Mouse (Mus musculus): ENCODE measurements at regions not wholly inside any gene's neighbourhood (a gene's known extent, or its start where the extent isn't known, plus 50 kb on each side); places are given as distances from the start of the nearest gene placed in this dataset.
"Not testable (repeated sequence)": the region's sequence is repeated elsewhere in the genome, so short reads cannot be mapped to it uniquely, and the experiment has no call there.

DNA sequence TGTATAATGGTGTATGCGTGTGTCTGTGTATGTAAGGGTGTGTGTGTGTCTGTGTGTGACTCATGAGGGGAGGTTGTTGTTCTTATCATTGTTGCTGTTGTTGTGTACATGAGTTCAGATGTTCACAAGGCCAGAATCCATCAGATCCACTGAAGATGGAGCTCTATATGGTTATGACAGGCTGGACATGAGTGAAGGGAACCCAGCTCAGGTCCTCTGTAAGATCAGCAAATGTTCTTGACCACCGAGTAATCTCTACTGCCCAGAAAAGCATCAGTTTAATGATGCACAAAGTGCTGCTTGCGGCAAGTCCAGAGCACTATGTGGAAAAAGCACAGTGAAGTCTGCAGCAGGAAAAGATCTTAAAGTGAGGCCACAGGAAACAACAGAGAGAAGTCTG is 77.5 kb downstream of the Gm15319 start:
- H3K27ac ChIP-seq (ENCODE audit: control insufficient read depth, insufficient read depth, low read length); H3K36me3 ChIP-seq (ENCODE audit: control insufficient read depth, insufficient read depth, low read length); DNase-seq; H3K4me1 ChIP-seq (replicated peaks; ENCODE audit: control insufficient read depth, insufficient read depth, low read length); H3K27me3 ChIP-seq (ENCODE audit: control insufficient read depth, insufficient read depth, low read length); H3K4me3 ChIP-seq (ENCODE audit: control insufficient read depth, insufficient read depth, low read length): not testable (repeated sequence)
- WGBS, result 95% methylated on average over 2 of the region's 3 CpGs

DNA sequence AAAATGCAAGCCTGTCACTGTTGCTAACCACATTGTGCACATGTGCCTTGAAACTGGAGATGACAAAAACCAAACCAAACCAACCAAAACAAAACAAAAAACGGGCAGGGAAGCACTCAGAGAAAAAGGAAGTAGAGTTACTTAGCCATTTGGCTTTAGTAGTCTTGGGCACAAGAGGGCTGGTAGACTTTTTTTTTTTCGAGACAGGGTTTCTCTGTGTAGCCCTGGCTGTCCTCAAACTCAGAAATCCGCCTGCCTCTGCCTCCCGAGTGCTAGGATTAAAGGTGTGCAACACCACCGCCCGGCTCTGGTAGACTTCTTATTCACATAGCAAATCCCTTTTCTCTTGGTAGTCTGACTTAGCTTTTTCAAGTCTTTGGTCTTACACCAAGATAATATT is 78.2 kb downstream of the Gm15319 start:
- H3K36me3 ChIP-seq (ENCODE audit: control insufficient read depth, insufficient read depth, low read length); H3K4me3 ChIP-seq (ENCODE audit: control insufficient read depth, insufficient read depth, low read length); DNase-seq; H3K4me1 ChIP-seq (replicated peaks; ENCODE audit: control insufficient read depth, insufficient read depth, low read length); H3K27me3 ChIP-seq (ENCODE audit: control insufficient read depth, insufficient read depth, low read length); H3K27ac ChIP-seq (ENCODE audit: control insufficient read depth, insufficient read depth, low read length): not testable (repeated sequence)
- WGBS, result 61% methylated on average over 6 of the region's 6 CpGs

DNA sequence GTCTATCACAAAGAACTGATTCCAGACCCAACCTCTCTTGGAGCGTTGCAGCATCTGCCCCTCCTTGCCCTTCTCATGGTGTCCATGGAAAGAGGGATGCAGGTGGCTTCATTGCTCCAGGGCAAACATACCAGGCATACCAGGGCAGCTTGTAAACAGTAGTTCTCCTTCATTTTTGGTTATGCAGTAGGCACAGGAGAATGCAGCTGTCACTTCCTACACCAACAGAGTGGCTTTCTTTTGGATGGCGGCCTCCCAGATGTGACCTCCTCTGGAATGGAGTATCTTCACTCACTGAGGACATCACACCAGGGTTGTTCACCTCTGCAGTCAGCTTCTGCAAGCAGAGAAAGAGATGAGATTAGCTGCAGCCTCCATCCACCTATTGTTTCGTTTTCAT is 79.9 kb downstream of the Gm15319 start:
- not testable (repeated sequence) for H3K27ac ChIP-seq (ENCODE audit: control insufficient read depth, insufficient read depth, low read length); H3K27me3 ChIP-seq (ENCODE audit: control insufficient read depth, insufficient read depth, low read length); H3K4me3 ChIP-seq (ENCODE audit: control insufficient read depth, insufficient read depth, low read length); H3K4me1 ChIP-seq (replicated peaks; ENCODE audit: control insufficient read depth, insufficient read depth, low read length); DNase-seq; H3K36me3 ChIP-seq (ENCODE audit: control insufficient read depth, insufficient read depth, low read length)
- WGBS, result 100% methylated on average over 1 of the region's 3 CpGs

DNA sequence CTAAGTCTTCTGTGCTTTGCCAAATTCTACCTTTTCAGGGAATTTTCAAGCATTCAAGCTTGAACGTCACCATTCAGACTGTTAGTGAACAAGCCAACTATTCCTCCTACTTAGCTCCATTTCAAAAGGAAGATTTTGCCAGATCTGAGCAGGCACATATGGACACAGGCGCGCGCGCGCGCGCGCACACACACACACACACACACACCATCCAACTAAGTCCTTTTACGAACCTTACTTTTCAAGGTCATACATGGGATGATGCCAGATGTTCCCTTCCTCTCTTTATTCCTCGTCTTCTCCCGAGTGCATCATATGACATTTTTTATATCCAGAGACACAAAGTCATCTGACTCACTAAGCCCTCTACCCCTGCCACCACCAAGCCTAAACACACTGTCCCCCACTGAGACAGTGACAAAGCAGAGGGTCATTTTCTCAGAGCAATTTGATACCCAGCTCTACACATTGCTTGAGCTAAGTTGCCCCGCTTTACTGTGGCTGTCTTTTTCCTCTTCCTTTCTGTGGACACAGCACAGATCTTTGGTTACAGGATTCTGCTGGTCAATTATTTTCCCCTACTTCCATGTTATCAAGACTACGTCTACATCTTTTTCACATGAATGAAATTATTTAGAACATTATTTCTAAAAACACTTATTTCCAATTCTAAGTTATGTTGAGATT is 81.7 kb downstream of the Gm15319 start:
- H3K36me3 ChIP-seq (ENCODE audit: control insufficient read depth, insufficient read depth, low read length); H3K27ac ChIP-seq (ENCODE audit: control insufficient read depth, insufficient read depth, low read length); H3K4me3 ChIP-seq (ENCODE audit: control insufficient read depth, insufficient read depth, low read length); H3K27me3 ChIP-seq (ENCODE audit: control insufficient read depth, insufficient read depth, low read length); H3K4me1 ChIP-seq (replicated peaks; ENCODE audit: control insufficient read depth, insufficient read depth, low read length); DNase-seq: not testable (repeated sequence)
- WGBS, result 93% methylated on average over 14 of the region's 14 CpGs

- H3K27me3 ChIP-seq (ENCODE audit: control insufficient read depth, insufficient read depth, low read length); H3K4me3 ChIP-seq (ENCODE audit: control insufficient read depth, insufficient read depth, low read length); H3K4me1 ChIP-seq (replicated peaks; ENCODE audit: control insufficient read depth, insufficient read depth, low read length); H3K27ac ChIP-seq (ENCODE audit: control insufficient read depth, insufficient read depth, low read length); DNase-seq; H3K36me3 ChIP-seq (ENCODE audit: control insufficient read depth, insufficient read depth, low read length): not testable (repeated sequence)
- 100% methylated on average over 1 of the region's 1 CpGs for WGBS
Measured at GRCm38 (mm10) chr8:20277701-20278100, 85.3 kb downstream of the Gm15319 start.

- H3K27me3 ChIP-seq (ENCODE audit: control insufficient read depth, insufficient read depth, low read length); H3K36me3 ChIP-seq (ENCODE audit: control insufficient read depth, insufficient read depth, low read length); DNase-seq; H3K27ac ChIP-seq (ENCODE audit: control insufficient read depth, insufficient read depth, low read length); H3K4me1 ChIP-seq (replicated peaks; ENCODE audit: control insufficient read depth, insufficient read depth, low read length); H3K4me3 ChIP-seq (ENCODE audit: control insufficient read depth, insufficient read depth, low read length): not testable (repeated sequence)
- WGBS, result 92% methylated on average over 1 of the region's 1 CpGs
Measured at GRCm38 (mm10) chr8:20276661-20277060, 86.3 kb downstream of the Gm15319 start.

DNA sequence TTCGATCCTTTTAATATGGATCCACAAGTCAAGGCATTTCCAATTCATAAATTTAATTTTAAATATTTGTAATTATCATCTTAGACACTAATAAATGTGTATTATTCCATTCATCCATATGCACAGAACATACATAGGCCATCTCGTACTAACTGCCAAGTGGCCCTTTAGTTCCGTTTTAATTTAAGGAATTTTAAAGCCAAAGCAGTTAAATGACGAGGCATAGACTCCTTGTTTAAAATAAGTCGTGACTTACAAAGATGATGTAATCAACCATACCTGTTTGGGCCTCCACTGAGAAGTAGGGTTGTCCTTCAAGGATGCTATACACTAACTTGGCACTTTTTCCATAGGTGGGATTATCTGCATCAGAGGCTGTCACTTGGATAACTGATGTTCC is 89.2 kb downstream of the Gm15319 start:
- not testable (repeated sequence) for H3K4me1 ChIP-seq (replicated peaks; ENCODE audit: control insufficient read depth, insufficient read depth, low read length); H3K36me3 ChIP-seq (ENCODE audit: control insufficient read depth, insufficient read depth, low read length); H3K27ac ChIP-seq (ENCODE audit: control insufficient read depth, insufficient read depth, low read length); DNase-seq; H3K4me3 ChIP-seq (ENCODE audit: control insufficient read depth, insufficient read depth, low read length); H3K27me3 ChIP-seq (ENCODE audit: control insufficient read depth, insufficient read depth, low read length)
- WGBS, result 89% methylated on average over 4 of the region's 5 CpGs

DNA sequence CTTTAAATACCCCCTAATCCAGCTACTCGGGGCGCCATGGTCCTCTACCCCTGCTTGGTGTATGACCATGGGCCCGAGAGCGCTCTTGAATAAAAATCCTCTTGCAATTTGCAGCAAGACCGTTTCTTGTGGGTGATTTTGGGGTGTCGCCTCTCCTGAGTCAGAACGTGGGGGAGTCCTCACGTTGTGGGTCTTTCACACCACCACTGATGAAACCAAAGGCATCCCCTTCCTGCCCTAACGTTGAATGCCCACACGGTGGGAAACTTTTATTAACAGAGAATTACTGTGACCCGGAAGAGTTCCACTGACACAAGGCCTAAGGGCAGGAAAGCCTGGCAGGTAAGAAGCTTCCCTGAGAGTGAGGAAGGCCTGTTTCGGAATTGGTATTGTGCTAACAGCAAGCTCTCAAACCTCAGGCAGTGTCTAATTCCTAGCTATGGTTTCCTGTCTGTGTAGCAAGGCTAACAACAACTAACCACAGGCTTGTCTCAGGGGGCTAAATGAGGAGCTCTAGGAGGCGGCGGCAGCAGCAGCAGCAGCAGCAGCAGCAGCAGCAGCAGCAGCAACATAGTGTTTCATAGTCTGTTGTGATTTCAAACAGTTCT is 95.4 kb downstream of the Gm15319 start:
- H3K4me3 ChIP-seq (ENCODE audit: control insufficient read depth, insufficient read depth, low read length); H3K36me3 ChIP-seq (ENCODE audit: control insufficient read depth, insufficient read depth, low read length); H3K4me1 ChIP-seq (replicated peaks; ENCODE audit: control insufficient read depth, insufficient read depth, low read length); DNase-seq; H3K27ac ChIP-seq (ENCODE audit: control insufficient read depth, insufficient read depth, low read length); H3K27me3 ChIP-seq (ENCODE audit: control insufficient read depth, insufficient read depth, low read length): not testable (repeated sequence)
- WGBS, result 90% methylated on average over 14 of the region's 14 CpGs

- not testable (repeated sequence) for H3K4me3 ChIP-seq (ENCODE audit: control insufficient read depth, insufficient read depth, low read length); DNase-seq; H3K27ac ChIP-seq (ENCODE audit: control insufficient read depth, insufficient read depth, low read length); H3K4me1 ChIP-seq (replicated peaks; ENCODE audit: control insufficient read depth, insufficient read depth, low read length); H3K27me3 ChIP-seq (ENCODE audit: control insufficient read depth, insufficient read depth, low read length); H3K36me3 ChIP-seq (ENCODE audit: control insufficient read depth, insufficient read depth, low read length)
- 91% methylated on average over 3 of the region's 3 CpGs for WGBS
Measured at GRCm38 (mm10) chr8:20266776-20267175, 96.2 kb downstream of the Gm15319 start.

GRCm38 (mm10) chr8:20264612-20265011 is 98.4 kb downstream of the Gm15319 start:
- H3K36me3 ChIP-seq (ENCODE audit: control insufficient read depth, insufficient read depth, low read length); H3K4me3 ChIP-seq (ENCODE audit: control insufficient read depth, insufficient read depth, low read length); H3K27ac ChIP-seq (ENCODE audit: control insufficient read depth, insufficient read depth, low read length); H3K27me3 ChIP-seq (ENCODE audit: control insufficient read depth, insufficient read depth, low read length); H3K4me1 ChIP-seq (replicated peaks; ENCODE audit: control insufficient read depth, insufficient read depth, low read length); DNase-seq: not testable (repeated sequence)
- 82% methylated on average over 1 of the region's 1 CpGs for WGBS

DNA sequence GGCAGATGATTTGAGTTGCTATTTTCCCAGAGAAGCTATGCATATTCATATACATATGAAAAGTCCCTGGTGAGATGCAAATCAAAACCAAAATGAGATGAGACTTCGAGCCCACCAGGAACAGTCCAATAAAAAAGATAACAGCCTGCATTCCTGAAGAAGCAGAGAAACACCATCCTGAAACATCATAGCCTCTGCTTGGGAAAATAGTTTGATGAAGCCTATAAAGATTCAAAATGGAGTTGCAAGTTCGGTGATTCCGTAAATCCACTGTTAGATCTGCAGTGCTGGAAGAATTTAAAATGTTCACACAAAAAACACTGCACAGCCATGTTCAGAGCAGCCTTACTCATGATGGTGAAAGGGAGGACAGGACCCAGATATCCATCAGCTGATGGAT is 98.9 kb downstream of the Gm15319 start:
- not testable (repeated sequence) for H3K36me3 ChIP-seq (ENCODE audit: control insufficient read depth, insufficient read depth, low read length); H3K4me1 ChIP-seq (replicated peaks; ENCODE audit: control insufficient read depth, insufficient read depth, low read length); H3K27ac ChIP-seq (ENCODE audit: control insufficient read depth, insufficient read depth, low read length); DNase-seq; H3K4me3 ChIP-seq (ENCODE audit: control insufficient read depth, insufficient read depth, low read length); H3K27me3 ChIP-seq (ENCODE audit: control insufficient read depth, insufficient read depth, low read length)
- 93% methylated on average over 3 of the region's 3 CpGs for WGBS

Data from thymus, adult 2 months (tissue).